Mouse (Mus musculus): ENCODE results near the gene Zbtb17.

DNA sequence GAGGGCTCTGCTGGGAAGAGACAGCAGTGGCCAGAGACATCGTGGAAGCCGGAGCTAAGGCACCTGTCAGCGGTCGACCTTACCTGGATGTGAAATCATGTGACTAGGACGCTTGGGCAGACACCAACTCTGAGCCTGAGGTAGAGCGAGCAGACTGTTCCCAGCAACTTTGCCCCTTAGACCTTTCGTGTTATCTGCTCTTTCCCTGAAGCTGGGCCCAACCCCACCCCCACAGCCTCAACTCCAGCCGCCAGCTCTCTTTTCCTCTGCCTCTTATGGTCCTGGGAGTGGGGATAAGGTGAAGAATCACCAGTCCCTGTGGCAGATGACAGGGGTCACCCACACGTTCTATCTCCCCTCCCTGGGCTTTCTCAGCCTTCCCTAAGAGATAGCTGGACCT is 23.6 kb upstream of the Zbtb17 start:
- TF ChIP-seq CTCF (IDR thresholded peaks at IDR 0.05; ENCODE audit: extremely low read depth, insufficient read depth, low read length) (no peak), POLR2A (IDR thresholded peaks at IDR 0.05; ENCODE audit: extremely low read depth, insufficient read depth, low read length) (no peak)

Data from cortical plate, adult 2 months (tissue).